Mouse (Mus musculus): ENCODE results near the gene Dap. TPM values are rescaled to one million over a fixed set of nuclear protein-coding genes. Genes with fewer than 3 reads are reported as not detected.

The Dap gene
- polyA plus RNA-seq, 1 experiment = 214 TPM

- TF ChIP-seq POLR2A (IDR thresholded peaks at IDR 0.05; ENCODE audit: low read depth, low read length) (no peak), CTCF (IDR thresholded peaks at IDR 0.05; ENCODE audit: borderline replicate concordance, insufficient read depth, low read length) (no peak)
- H3K27ac ChIP-seq (ENCODE audit: insufficient read depth, low read length) = no peak overlapping the region
- H3K4me3 ChIP-seq (ENCODE audit: insufficient read depth, low read length) = no peak overlapping the region
- H3K4me1 ChIP-seq (ENCODE audit: control insufficient read depth, insufficient read depth, low read length) = no peaks in the 10 kb centered on the region
These were observed 82.6 kb downstream of the Dap start for GRCm38 (mm10) chr15:31306726-31307125.

DNA sequence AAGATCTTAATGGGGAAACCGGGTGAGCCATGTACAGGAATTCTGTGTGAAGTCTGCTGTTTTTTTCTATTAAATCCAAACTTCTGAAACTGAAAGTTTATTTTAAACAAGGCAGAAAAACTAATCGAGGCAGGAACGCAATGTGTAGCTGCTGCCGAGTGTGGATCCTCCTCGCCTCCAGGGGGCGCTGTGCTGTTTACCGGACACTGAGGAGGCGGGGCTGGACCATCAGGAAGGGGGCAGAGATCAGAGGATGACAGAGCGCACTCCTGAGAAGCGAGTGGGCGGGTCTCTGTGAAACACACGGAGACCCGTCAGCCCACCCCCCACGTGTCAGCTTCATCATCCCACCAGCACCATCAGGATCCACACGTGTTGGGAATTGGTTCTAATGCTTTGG is 85.4 kb downstream of the Dap start:
- Histone ChIP-seq H3K4me1 (ENCODE audit: control insufficient read depth, insufficient read depth, low read length) (no peaks in the 10 kb centered on the region), H3K4me3 (ENCODE audit: insufficient read depth, low read length) (no peak overlapping the region), H3K27ac (ENCODE audit: insufficient read depth, low read length) (no peak overlapping the region)
- TF ChIP-seq POLR2A (IDR thresholded peaks at IDR 0.05; ENCODE audit: low read depth, low read length) (no peak), CTCF (IDR thresholded peaks at IDR 0.05; ENCODE audit: borderline replicate concordance, insufficient read depth, low read length) (no peak)

DNA sequence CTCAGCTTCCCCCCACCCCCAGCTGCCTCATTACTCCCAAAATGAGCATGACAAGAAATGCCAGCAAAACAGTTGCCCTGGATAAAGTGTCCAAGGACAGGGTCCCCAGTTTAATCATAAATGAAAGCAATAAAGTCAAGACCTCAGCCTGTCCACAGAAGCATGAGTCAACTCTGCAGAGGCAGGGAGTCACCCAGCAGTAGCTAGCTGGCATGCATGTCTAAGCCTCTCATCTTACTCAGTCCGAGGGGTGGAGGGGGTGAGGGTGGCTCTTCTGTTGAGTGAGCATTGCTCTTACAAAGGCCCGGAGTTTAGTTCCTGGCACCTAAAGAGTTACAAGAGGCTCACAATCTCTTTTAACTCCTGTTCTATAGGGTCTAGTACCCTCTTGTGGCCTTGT is 87.9 kb downstream of the Dap start:
- TF ChIP-seq CTCF (IDR thresholded peaks at IDR 0.05; ENCODE audit: borderline replicate concordance, insufficient read depth, low read length) (no peak), POLR2A (IDR thresholded peaks at IDR 0.05; ENCODE audit: low read depth, low read length) (no peak)
- Histone ChIP-seq H3K4me1 (ENCODE audit: control insufficient read depth, insufficient read depth, low read length) (no peaks in the 10 kb centered on the region), H3K27ac (ENCODE audit: insufficient read depth, low read length) (no peak overlapping the region), H3K4me3 (ENCODE audit: insufficient read depth, low read length) (no peak overlapping the region)

DNA sequence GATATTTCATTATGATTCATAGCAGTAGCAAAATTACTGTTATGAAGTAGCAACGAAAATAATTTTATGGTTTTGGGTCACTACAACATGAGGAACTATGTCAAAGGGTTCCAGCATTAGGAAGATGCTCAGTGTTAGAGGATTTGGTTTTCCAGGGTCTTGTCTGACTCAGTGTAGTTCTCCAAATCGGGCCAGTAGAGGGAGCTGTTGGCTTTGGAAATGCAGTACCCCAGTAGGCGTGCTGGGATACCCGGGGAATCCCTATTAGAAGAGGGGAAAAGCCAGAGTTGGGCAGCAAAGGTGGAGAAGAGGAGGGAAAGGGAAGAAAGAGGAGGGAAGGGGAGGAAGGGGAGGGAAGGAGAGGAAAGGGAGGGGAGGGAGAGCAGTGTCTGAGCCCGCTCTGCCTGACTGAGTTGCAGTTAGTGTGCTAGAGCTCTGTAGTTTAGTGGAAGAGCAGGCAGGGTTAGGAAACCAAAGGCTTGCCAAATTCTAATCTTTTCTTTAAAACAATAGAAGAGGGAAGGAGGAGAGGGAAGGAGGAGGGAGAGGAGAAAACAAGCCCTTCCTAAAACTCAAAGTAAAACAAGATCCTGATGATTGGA is 91.6 kb downstream of the Dap start:
- H3K4me1 ChIP-seq (ENCODE audit: control insufficient read depth, insufficient read depth, low read length) = no peaks in the 10 kb centered on the region
- TF ChIP-seq CTCF (IDR thresholded peaks at IDR 0.05; ENCODE audit: borderline replicate concordance, insufficient read depth, low read length) (peak; percentile 33; the same call in 1 of the 2 replicates), POLR2A (IDR thresholded peaks at IDR 0.05; ENCODE audit: low read depth, low read length) (no peak)
- H3K4me3 ChIP-seq (ENCODE audit: insufficient read depth, low read length) = no peak overlapping the region
- no peak overlapping the region for H3K27ac ChIP-seq (ENCODE audit: insufficient read depth, low read length)

GRCm38 (mm10) chr15:31317056-31317805 is 93.1 kb downstream of the Dap start:
- Histone ChIP-seq H3K4me3 (ENCODE audit: insufficient read depth, low read length) (no peak overlapping the region), H3K4me1 (ENCODE audit: control insufficient read depth, insufficient read depth, low read length) (no peaks in the 10 kb centered on the region), H3K27ac (ENCODE audit: insufficient read depth, low read length) (no peak overlapping the region)
- TF ChIP-seq POLR2A (IDR thresholded peaks at IDR 0.05; ENCODE audit: low read depth, low read length) (no peak), CTCF (IDR thresholded peaks at IDR 0.05; ENCODE audit: borderline replicate concordance, insufficient read depth, low read length) (no peak)

DNA sequence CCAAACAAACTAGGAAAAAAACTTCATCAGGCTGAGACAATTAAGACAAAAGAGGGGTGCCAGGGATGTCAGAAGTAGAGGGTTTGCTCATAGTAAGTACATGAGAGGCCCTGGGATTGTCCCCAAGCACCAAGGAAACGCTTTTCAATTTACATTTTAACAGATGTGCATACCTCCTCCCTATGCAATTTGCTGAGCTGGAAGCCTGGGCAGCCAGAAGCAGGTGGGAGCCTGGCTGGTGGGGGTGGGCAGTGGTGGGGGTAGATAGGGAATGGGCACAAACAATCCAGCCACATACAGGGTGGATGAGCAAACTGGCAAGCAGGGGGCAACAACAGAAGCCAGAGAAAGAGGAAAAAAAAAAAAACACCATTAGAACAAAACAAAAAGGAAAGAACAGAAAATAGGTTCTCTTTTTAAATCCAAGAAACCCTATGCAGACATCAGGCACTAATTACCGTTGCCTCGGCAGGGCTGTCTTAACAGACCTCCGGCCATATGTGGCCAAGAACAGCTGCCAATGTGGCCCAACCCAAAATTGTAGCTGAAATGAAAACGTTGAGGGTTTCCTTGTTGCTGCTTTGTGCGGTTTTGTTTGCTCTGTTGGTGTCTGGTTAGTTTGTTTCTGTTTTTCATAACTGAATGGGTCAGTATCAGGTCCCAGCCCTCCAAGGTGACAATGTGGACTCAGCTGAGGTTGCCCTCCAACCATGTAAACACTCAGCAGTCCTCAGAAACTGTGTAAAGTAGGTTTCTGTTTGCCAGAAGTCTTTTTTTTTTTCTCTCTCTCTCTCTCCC is 94.2 kb downstream of the Dap start:
- TF ChIP-seq CTCF (IDR thresholded peaks at IDR 0.05; ENCODE audit: borderline replicate concordance, insufficient read depth, low read length) (no peak), POLR2A (IDR thresholded peaks at IDR 0.05; ENCODE audit: low read depth, low read length) (no peak)
- H3K27ac ChIP-seq (ENCODE audit: insufficient read depth, low read length) = no peak overlapping the region
- H3K4me1 ChIP-seq (ENCODE audit: control insufficient read depth, insufficient read depth, low read length) = no peaks in the 10 kb centered on the region
- H3K4me3 ChIP-seq (ENCODE audit: insufficient read depth, low read length) = no peak overlapping the region

DNA sequence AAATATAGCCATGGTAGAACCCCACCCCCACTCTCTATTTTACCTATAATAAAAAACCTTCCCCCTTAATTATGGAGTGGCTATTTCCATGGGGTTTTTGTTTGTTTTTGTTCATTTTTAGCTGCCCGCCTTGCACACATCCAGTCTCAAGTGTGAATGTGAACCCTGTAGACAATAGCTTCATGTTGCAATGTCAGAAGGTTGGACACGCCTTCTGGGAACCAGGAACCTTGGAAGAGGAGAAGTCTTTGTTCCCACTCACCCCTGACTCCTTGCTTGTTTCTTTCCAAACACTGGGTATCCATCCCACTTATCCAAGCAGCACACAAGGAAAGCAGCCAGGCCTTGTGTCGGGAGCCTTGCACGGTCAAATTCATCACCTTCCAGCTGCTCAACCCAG is 94.9 kb downstream of the Dap start:
- TF ChIP-seq POLR2A (IDR thresholded peaks at IDR 0.05; ENCODE audit: low read depth, low read length) (no peak), CTCF (IDR thresholded peaks at IDR 0.05; ENCODE audit: borderline replicate concordance, insufficient read depth, low read length) (no peak)
- Histone ChIP-seq H3K27ac (ENCODE audit: insufficient read depth, low read length) (no peak overlapping the region), H3K4me1 (ENCODE audit: control insufficient read depth, insufficient read depth, low read length) (no peaks in the 10 kb centered on the region), H3K4me3 (ENCODE audit: insufficient read depth, low read length) (no peak overlapping the region)

DNA sequence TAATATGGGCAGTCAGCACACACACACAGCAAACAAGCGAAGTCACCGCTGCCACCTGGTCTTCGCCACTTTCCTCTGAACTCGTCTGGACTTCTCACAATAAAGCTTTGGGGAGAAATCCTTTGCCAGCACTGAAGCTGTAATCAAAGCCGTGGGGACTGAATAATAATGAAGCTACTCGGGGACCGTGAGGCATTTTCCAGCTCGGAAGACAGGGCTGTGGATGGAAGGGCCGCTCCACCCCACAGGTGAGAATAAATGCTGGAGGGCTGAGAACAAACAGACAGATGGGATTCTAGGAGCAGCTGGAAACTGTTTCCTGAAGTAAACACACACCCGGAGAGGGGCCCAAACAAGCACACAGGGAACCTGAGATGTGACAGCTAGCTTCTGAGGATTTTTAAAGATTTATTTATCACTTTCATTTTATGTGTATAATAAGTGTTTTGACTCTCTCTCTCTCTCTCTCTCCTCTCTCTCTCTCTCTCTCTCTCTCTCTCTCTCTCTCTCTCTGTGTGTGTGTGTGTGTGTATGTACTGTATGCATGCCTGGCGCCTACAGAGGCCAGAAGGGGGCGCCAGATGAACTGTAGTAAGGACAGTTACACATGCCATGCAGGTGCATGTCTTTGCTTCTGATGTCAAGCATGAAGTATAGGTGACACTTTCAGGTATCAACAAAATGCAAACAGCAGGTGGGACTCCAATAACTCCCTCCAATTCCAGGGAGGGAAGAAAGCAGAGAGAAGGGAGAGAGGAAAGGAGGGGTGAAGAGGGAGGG is 96.7 kb downstream of the Dap start:
- TF ChIP-seq POLR2A (IDR thresholded peaks at IDR 0.05; ENCODE audit: low read depth, low read length) (no peak), CTCF (IDR thresholded peaks at IDR 0.05; ENCODE audit: borderline replicate concordance, insufficient read depth, low read length) (no peak)
- H3K27ac ChIP-seq (ENCODE audit: insufficient read depth, low read length) = no peak overlapping the region
- no peaks in the 10 kb centered on the region for H3K4me1 ChIP-seq (ENCODE audit: control insufficient read depth, insufficient read depth, low read length)
- H3K4me3 ChIP-seq (ENCODE audit: insufficient read depth, low read length) = no peak overlapping the region

GRCm38 (mm10) chr15:31323684-31324083 is 99.6 kb downstream of the Dap start:
- H3K4me3 ChIP-seq (ENCODE audit: insufficient read depth, low read length) = no peak overlapping the region
- H3K4me1 ChIP-seq (ENCODE audit: control insufficient read depth, insufficient read depth, low read length) = no peaks in the 10 kb centered on the region
- no peak overlapping the region for H3K27ac ChIP-seq (ENCODE audit: insufficient read depth, low read length)
- TF ChIP-seq CTCF (IDR thresholded peaks at IDR 0.05; ENCODE audit: borderline replicate concordance, insufficient read depth, low read length) = 0 out of 2 replicates have a peak, but pooled peaks have one; percentile 13
- TF ChIP-seq POLR2A (IDR thresholded peaks at IDR 0.05; ENCODE audit: low read depth, low read length) = no peak

Other genes with a start within 250 kb of the Dap start
- 0.16 and 0.17 TPM in 2 replicates for gene Ankrd33b, start 143.4 kb downstream of the Dap start, polyA plus RNA-seq (2011; ENCODE audit: insufficient read length, low read depth, missing spikeins)
- 1.8 and 1.9 TPM in 2 replicates for gene Ropn1l, start 229.4 kb downstream of the Dap start, polyA plus RNA-seq (2011; ENCODE audit: insufficient read length, low read depth, missing spikeins)

All from embryonic fibroblast, embryonic 13.5 days (primary cell).